Mouse (Mus musculus) ES-Bruce4 (cell line): Measurements from ENCODE around the gene Tmem30a.

Source experiments
- CTCF ChIP-seq: IDR thresholded peaks from one replicate; pipeline ENCODE4 v1.8.1; 2011; ENCODE audit warnings: low read depth, low read length
- EP300 ChIP-seq: IDR thresholded peaks from 2 replicates; pipeline ENCODE4 v1.6.1; 2011; ENCODE audit warnings: low read depth, low read length; ENCODE audit not compliant: insufficient read depth
- POLR2A ChIP-seq: IDR thresholded peaks from one replicate; pipeline ENCODE4 v1.8.1; 2011; ENCODE audit warnings: low read length; ENCODE audit not compliant: insufficient read depth

DNA sequence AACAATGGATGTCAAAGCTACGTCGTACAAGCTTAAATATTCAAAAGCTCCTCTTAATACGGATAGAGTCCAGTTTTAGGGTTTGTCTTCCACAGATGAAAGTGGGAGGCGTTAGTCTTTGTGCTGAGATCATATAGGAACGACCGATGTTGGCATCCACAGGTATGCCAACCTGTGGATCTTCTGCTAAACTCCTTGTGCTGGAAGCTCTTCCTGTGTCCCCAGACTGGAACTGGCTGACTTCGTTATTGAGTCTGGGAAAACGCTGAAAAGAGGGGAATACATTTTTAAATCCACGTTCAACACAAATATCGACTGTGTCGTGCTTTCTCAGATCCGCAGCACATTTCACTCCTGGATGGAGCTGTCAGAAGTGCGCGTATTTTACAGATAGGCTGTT, 33.2 kb downstream of the Tmem30a start:
- TF ChIP-seq CTCF = no peak
- TF ChIP-seq POLR2A = no peak
- TF ChIP-seq EP300 = no peak
